Mouse (Mus musculus): ENCODE results near the gene AL732309.1.

GRCm38 (mm10) chr2:25210686-25211085 is 36.0 kb downstream of the AL732309.1 start:
- no peak for TF ChIP-seq EP300 (IDR thresholded peaks at IDR 0.05; ENCODE audit: insufficient read depth, low read depth, low read length)
- no peak for TF ChIP-seq CTCF (IDR thresholded peaks at IDR 0.05)

Data from heart, adult 2 months (tissue).